Mouse (Mus musculus) limb, embryonic 14.5 days (tissue): ENCODE data around the gene Atxn7l3b. TPM values are rescaled to one million over a fixed set of nuclear protein-coding genes. Genes with fewer than 3 reads are reported as not detected.

Experiments
- ATAC-seq: fragments of 200-750 bp; cut with Nextera tagmentation; 2 replicates; pipeline ENCODE4 v1.8.0; 2017; ENCODE audit warnings: low read depth, moderate number of reproducible peaks, moderate TSS enrichment; ENCODE audit not compliant: low FRiP score
- DNase-seq: peaks from one replicate; pipeline ENCODE4 v3.0.0-alpha.2; 2015; ENCODE audit warnings: low spot score
- H3K27ac ChIP-seq: fragments of 300-500 bp; sonication (generic); replicated peaks from 2 replicates; pipeline ENCODE4 v1.5.1; 2014; ENCODE audit warnings: low read depth, mild to moderate bottlenecking, low read length, moderate library complexity, mixed read lengths
- H3K27me3 ChIP-seq: fragments of 300-500 bp; sonication (generic); 2 replicates; pipeline ENCODE4 v1.6.1; 2014; ENCODE audit warnings: low read length, mixed read lengths; ENCODE audit not compliant: control insufficient read depth, insufficient read depth
- H3K36me3 ChIP-seq: fragments of 300-500 bp; sonication (generic); 2 replicates; pipeline ENCODE4 v1.6.1; 2014; ENCODE audit warnings: mild to moderate bottlenecking, low read length, moderate library complexity, mixed read lengths; ENCODE audit not compliant: control insufficient read depth, insufficient read depth
- H3K4me1 ChIP-seq: fragments of 300-500 bp; sonication (generic); 2 replicates; pipeline ENCODE4 v1.6.1; 2014; ENCODE audit warnings: antibody characterized with exemption, low read length, mixed read lengths; ENCODE audit not compliant: control insufficient read depth, insufficient read depth
- H3K4me2 ChIP-seq: fragments of 300-500 bp; sonication (generic); replicated peaks from 2 replicates; pipeline ENCODE4 v1.6.1; 2014; ENCODE audit warnings: low read depth, mild to moderate bottlenecking, low read length, moderate library complexity; ENCODE audit not compliant: severe bottlenecking
- H3K4me3 ChIP-seq: fragments of 300-500 bp; sonication (generic); replicated peaks from 2 replicates; pipeline ENCODE4 v1.5.1; 2014; ENCODE audit warnings: low read length
- H3K9ac ChIP-seq: fragments of 300-500 bp; sonication (generic); 2 replicates; pipeline ENCODE4 v1.6.1; 2014; ENCODE audit warnings: mild to moderate bottlenecking, low read depth, low read length, moderate library complexity; ENCODE audit not compliant: severe bottlenecking
- H3K9me3 ChIP-seq: fragments of 300-500 bp; sonication (generic); 2 replicates; pipeline ENCODE4 v1.6.1; 2016; ENCODE audit warnings: low read length; ENCODE audit not compliant: control insufficient read depth
- POLR2A ChIP-seq: fragments of 200-500 bp; IDR thresholded peaks from 2 replicates; pipeline ENCODE4 v1.8.0; 2012; ENCODE audit warnings: inconsistent platforms, mild to moderate bottlenecking, moderate library complexity, borderline replicate concordance; ENCODE audit not compliant: insufficient read depth, insufficient read length; ENCODE audit errors: extremely low read depth
- WGBS: fragments of 180-500 bp; shearing (Covaris S2); extraction: QIAGEN DNeasy Blood & Tissue Kit; methylation state at CpG from one replicate; pipeline ENCODE4 v1.1.7; 2014; 5-methylcytosine and 5-hydroxymethylcytosine counted together
- polyA plus RNA-seq, 2 experiments: library from polyadenylated mRNA; depleted of rRNA in 1 of 2; stranded (reverse) in 1 of 2; unstranded in 1 of 2; fragments of >200 nt; fragmentation: Nextera tagmentation in 1 of 2; extraction: Ambion mirVana in 1 of 2; gene quantifications; 2 replicates each; pipeline versions ENCODE4 v1.2.1 to v1.2.3; 2012 to 2014

Atxn7l3b gene
- polyA plus RNA-seq, 2 experiments, result 82.8 to 183 TPM

DNA sequence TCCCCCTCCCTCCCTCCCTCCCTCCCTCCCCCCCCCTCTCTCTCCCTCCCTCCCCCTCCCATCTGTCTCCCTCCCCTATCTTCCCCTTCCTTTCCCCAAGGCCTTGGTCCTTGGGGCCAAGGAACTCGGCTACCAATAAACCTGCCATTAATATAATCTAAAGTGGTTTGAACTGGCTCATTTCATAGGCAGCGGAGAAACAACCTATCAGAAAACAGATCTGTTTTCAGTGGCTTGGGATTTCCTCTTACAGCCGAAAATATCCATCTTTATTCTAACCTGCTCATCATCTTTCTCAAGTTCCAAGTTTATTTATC lies 45.2 kb downstream of the Atxn7l3b start:
- no peak for TF ChIP-seq POLR2A
- Histone ChIP-seq H3K4me3 (no peak overlapping the region), H3K9ac (no peak overlapping the region), H3K27ac (no peak overlapping the region), H3K9me3 (no peaks in the 10 kb centered on the region), H3K4me1 (no peaks in the 10 kb centered on the region), H3K4me2 (no peak overlapping the region), H3K27me3 (no peaks in the 10 kb centered on the region), H3K36me3 (no peaks in the 10 kb centered on the region)
- DNase-seq, result no peak
- WGBS, result 60% methylated on average over 3 of the region's 3 CpGs
- ATAC-seq, result no peak

DNA sequence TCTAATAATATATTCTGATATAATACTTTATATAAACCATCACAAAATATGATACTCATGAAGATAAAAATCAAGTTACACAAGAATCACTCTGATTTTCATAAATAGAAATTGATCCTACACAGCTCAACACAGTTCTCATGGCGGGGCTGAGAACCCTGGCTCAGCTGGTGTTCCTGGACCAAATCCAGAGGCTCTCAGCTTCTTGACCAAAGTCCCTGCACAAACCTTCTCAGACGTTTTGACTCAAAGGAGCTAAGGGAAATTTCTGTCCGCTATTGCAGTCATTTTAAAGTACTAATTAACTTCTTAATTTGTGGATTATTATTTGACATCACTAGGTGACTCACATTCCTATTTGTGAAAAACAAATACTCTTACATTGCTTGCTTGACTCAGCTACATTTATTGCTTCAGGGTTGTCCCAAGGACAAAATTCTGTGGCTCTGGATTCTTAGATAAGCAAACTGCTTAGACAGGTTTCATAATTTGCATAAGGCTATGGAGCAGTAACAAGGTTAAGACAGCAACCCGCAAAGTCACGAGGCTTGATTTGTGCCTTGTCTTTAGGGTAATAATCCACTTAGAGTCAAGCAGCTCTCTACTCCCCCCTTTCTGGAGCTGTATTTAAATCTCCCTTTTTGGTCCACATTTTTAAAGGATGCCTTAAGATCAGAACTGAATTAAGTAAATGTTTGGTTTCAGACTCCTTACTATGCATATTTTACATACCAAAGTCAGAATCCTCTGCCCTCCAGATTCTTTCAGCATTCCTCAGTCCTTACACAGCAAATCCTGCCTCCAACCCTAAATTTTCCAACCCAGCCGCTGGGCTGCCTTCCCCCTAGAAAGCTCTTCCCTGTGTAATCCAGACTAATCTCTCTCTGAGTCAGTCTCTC lies 45.8 kb downstream of the Atxn7l3b start:
- WGBS, result 37% methylated on average over 6 of the region's 6 CpGs
- DNase-seq, result no peak
- Histone ChIP-seq H3K27ac (no peak overlapping the region), H3K9me3 (no peaks in the 10 kb centered on the region), H3K4me1 (no peaks in the 10 kb centered on the region), H3K9ac (no peak overlapping the region), H3K4me3 (no peak overlapping the region), H3K27me3 (no peaks in the 10 kb centered on the region), H3K36me3 (no peaks in the 10 kb centered on the region), H3K4me2 (no peak overlapping the region)
- no peak for TF ChIP-seq POLR2A
- no peak for ATAC-seq

DNA sequence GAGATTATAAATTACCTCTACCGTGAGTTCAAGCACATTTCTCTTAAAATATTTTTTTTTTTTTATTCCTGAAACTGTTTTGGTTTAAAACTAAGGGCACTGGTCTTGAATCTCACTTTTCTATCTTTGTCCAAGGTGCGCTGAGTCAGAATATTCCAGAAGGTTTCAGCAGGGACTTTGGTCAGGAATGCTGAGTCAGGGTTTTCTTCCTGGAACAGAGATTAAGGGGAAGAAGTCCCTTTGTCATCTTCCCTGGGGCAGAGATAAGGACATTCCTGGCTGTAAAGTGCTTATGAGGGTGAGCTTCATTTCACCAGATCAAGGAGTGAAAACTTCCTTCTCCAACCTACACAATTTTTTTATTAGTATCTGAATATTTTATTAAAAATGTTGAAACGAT lies 46.7 kb downstream of the Atxn7l3b start:
- ATAC-seq (no peak), DNase-seq (no peak)
- Histone ChIP-seq H3K9me3 (no peaks in the 10 kb centered on the region), H3K36me3 (no peaks in the 10 kb centered on the region), H3K27me3 (no peaks in the 10 kb centered on the region), H3K4me3 (no peak overlapping the region), H3K4me1 (no peaks in the 10 kb centered on the region), H3K27ac (no peak overlapping the region), H3K4me2 (no peak overlapping the region), H3K9ac (no peak overlapping the region)
- 86% methylated on average over 3 of the region's 3 CpGs for WGBS
- no peak for TF ChIP-seq POLR2A

DNA sequence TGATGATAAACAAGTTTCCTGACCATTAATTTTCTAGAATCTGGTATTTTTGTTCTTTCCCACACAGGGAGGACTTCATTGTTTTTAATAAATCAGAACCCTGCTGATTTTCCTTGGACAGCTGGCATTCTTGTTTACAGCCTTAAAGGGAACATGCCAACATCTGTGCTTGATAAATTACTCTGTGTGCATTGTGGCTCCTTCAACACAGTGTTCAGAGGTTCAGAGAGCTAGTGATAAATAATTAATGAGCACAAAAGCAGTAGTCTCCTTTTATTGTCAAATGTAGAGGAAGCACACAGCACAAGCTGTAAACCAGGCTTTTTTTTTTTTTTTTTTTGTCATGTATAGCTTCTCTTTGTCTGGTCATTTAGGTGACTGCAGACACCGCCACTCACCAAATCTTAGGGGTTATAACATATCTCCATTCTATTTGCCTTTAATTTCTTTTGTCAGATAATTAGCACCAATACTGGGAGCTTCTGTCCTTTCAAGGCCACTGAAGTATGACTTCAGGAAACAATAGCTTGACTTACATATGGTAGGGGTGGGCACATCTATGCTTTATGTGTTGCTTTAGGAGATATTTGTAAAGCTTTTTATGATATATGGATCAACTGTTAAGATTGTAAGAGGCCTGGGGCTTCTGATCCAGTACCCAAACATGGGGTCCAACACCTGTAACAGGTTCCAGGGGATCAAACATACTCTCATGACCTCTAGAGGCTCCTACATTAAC lies 52.0 kb downstream of the Atxn7l3b start:
- Histone ChIP-seq H3K9ac (no peak overlapping the region), H3K36me3 (no peaks in the 10 kb centered on the region), H3K4me2 (no peak overlapping the region), H3K27me3 (no peaks in the 10 kb centered on the region), H3K27ac (no peak overlapping the region), H3K4me1 (no peaks in the 10 kb centered on the region), H3K4me3 (no peak overlapping the region), H3K9me3 (no peaks in the 10 kb centered on the region)
- ATAC-seq (no peak), DNase-seq (no peak)
- WGBS, result 66% methylated on average over 1 of the region's 1 CpGs
- TF ChIP-seq POLR2A, result no peak
